Mouse (Mus musculus) induced T-regulatory cell, adult 2 months (primary cell): ENCODE measurements around the gene Bcl6.

Experiments
- DNase-seq: peaks from one replicate; pipeline ENCODE4 v3.0.0-alpha.2; 2012; ENCODE audit warnings: low read depth

Gene Bcl6

GRCm38 (mm10) chr16:23990161-23990970 is 1.7 kb upstream of the Bcl6 start:
- DNase-seq, result peak; percentile 46

DNA sequence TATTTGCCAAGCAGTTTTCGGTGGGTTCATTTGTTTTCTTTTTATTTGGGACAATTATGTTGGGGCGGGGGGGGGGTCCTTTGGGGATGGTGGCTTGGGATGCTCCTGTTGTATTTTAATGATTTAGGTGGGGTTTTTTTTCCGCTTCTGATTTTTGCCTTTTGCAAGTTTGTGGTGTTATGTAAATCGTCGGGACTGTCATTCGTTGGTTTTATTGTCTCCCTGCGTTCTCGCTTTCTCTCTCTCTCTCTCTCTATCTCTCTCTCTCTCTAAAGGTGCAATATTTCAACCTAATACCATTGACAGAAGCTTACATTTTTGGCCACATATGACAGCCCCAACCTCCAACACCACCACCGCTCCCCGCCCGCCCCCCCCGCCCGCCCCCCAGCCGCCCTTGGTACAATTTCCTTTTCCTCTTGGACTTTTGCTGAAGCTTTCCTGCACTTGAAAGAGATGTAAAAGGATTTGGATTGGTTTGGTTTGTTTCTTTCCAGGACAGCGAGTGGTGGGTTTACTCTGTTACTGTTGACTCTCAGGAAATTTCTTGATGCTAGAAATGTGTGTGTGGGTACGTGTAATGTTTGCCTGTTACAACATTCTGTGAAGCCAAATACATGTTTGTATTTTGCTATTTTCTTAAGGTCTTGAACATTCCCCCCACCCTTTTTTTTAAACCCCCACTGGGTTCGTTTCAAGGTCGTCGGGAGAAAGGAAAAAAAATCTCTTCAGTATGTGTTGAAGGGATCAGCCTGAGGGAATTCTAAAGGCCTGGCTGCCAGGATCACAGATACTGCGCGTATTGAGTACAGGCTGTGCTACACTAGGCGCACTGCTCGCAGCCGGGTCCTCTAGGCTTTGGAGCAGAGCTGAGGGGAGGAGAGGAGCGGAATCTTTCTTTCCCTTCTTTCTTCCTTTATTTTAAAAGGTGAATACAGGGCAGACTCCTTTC is 833 bp upstream of the Bcl6 start:
- peak; percentile 61 for DNase-seq

- no peak for DNase-seq
Measured at GRCm38 (mm10) chr16:23988157-23988465, 541 bp downstream of the Bcl6 start.

- peak; percentile 65 for DNase-seq
Measured at GRCm38 (mm10) chr16:23987341-23988156, 1.1 kb downstream of the Bcl6 start.

DNA sequence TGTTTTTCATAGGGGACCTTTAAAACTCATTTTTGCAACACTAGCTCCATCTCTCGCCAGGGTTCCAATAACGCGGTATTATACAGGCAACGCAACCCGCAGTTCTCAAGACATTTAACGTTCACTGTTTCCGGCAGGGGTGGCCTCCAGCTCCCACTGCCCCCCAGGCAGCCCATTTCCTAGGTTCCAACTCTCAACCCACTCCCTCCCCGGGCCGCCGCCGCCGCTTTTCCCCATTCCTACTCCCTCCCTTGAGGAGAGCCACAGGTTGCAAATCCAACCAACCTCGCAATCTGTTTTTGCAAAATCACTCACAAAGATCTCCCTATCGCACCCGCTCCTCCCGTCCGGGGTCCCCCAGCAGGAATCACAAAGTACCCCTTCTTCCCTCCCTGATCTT is 1.8 kb downstream of the Bcl6 start:
- DNase-seq, result peak; percentile 62

DNA sequence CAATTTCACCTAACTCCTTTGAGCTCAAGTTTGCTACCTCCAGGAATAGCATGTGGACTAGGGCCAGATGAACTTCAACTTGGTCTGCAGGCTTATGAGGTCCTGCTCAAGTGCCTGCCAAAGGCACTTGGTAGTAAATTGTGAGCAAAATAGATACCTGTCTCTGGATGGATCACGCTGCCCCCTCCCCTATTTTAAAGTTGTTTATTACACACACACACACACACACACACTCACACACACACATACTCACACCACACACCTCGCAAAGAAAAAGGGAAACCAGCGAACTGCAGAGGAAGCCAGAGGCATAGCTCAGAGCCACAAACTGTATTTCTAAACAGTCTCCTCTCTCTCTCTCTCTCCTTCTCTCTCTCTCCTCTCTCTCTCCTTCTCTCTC is 2.5 kb downstream of the Bcl6 start:
- DNase-seq, result peak; percentile 70

GRCm38 (mm10) chr16:23985467-23985861 is 3.2 kb downstream of the Bcl6 start:
- peak; percentile 87 for DNase-seq

- peak; percentile 83 for DNase-seq
Measured at GRCm38 (mm10) chr16:23984760-23985466, 3.7 kb downstream of the Bcl6 start.

DNA sequence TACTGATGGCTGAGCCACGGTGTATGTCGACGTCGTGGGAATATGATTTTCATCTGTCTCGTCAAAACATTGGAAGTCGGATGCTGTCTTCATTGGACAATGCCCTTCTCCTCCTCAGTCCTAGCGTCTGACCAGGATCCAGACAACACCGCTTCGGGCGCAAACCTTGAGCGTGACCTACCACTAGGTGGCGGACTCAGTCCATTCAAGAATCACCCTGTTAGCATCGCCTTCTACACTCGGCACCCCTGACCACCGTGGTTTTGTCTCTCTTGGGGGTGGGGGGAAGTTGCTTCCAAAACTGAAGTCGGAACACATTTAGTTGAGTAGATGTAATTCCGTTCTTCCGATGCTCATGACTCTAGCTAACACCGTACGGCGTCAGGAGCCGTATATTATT is 4.5 kb downstream of the Bcl6 start:
- DNase-seq, result peak; percentile 92

GRCm38 (mm10) chr16:23982891-23983588 is 5.6 kb downstream of the Bcl6 start:
- DNase-seq, result peak; percentile 81

DNA sequence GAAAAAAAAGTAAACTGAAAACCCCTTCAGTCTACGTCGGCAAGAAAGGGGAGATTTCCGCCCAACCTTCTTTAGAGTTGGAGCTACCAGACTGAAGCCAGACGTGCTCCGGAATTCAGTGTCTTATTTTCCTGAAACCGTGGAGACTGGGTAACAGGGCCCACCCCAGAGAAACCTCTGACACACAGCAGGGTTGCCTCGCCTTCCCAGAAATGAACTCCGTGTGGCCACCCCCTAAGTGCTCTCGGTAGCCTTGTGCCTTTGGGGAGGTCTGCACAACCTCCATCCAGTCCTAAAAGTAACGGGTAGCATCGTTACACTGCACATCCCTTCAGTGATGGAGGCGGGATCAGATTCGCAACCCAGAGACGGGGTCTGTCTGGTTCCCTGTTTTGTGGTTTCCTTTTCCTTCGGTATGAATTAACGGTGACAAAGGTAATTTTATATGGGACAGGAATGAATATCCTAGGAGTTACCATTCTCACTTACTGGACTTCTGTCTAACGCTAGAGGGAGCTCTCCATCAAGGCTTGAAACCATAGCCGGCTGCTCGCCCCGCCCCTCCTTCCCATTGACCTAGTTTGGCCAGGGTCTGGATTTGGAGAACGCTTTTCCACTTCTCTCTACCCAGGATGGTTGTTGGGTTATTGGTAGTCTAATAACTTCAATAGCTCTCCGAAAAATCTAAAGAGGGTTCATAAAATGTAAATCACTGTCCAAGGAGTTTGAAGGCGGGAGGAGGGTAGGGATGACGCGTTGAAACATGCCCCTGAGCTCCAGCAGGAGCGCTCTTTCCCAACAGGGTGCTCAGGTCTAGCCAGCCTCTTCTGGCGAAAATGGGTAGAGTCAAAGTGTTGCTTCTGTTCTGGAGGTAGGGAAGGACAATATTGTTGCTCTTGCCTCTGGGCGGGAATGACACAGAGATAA is 6.5 kb downstream of the Bcl6 start:
- peak; percentile 91 for DNase-seq

GRCm38 (mm10) chr16:23980991-23981720 is 7.5 kb downstream of the Bcl6 start:
- DNase-seq, result peak; percentile 24

DNA sequence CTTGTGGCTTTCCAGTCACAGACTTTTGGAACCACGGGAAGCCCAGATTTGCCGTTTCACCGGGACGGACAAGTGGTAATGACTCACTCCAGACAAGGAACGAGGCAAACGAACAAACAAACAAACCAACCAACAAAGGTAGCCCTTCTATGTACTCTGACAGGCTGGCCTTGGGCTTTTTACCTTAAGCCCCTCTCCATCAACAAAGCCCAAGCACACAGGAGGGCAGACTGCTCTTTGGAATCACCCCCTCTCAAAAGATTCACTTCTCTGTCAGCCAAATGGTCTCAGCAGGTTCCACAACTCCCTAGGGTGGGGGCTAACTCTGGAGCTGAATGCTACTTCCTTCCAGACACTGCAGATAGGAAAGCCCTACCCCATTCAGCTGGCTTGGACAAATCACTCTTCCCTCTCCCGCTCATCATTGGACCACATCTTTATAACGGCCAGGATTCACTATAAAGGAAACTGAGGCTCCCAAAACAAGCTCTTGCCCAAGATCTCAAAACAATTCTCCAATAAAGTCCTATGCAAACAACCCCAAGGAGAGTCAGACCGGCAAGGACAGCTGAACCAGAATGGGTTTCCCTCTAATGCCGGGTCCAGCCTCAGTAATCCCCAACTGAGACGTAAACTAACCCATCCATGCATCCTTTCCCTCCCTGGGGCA is 8.3 kb downstream of the Bcl6 start:
- DNase-seq, result no peak

GRCm38 (mm10) chr16:23979446-23979845 is 9.2 kb downstream of the Bcl6 start:
- no peak for DNase-seq

DNA sequence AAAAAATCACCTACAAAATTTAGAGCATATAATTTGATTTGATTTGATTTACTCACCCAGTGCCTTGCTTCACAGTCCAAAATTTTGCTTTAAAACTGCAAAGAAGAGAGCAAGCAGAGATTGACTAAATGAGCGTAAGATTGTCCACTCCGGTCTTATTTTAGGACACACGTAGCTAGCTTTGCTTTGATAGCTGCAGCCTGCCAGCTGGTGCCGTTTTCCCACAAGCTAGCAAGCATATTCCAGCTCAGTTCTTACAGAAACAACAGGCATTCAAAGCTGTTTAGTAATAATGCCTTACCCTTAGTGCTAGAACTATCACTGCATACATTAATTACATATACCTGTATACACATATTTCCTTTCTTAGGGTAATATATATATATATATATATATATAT is 10.2 kb downstream of the Bcl6 start:
- DNase-seq, result no peak

- no peak for DNase-seq
Measured at GRCm38 (mm10) chr16:23977732-23978131, 10.9 kb downstream of the Bcl6 start.

GRCm38 (mm10) chr16:23976196-23976595 is 12.5 kb downstream of the Bcl6 start:
- DNase-seq, result no peak

GRCm38 (mm10) chr16:23973635-23974367 is 14.9 kb downstream of the Bcl6 start:
- no peak for DNase-seq
